9 mouse cellular contexts compared by ENCODE assay signal in genomic region chr14:72447141-72448091, GRCm38 (mm10). TPM values are rescaled to one million over a fixed set of nuclear protein-coding genes. Genes with fewer than 3 reads are reported as not detected.
DNase-seq lines count a peak whose midpoint lies in the region; ATAC-seq and TF ChIP-seq lines count a peak whose summit lies in the region.
"Had no signal": no experiment of that assay in that cellular context is flagged by ENCODE, and none has a peak within 500 bp of the region (broad histone marks: within the 10 kb centered on the region; RNA-seq: fewer than 3 reads in every experiment).

No protein-coding gene starts in this region.

- TF ChIP-seq POLR2A in bone marrow macrophage, adult 2 months (IDR thresholded peaks at IDR 0.05; ENCODE audit: borderline replicate concordance, low read depth, low read length): no peak

- no peak overlapping the region for H3K9ac ChIP-seq in neural tube, embryonic 11.5 days (ENCODE audit: low read length)
- H3K9ac ChIP-seq: liver, embryonic 15.5 days had no signal

- H3K4me1 ChIP-seq in E14TG2a.4 (replicated peaks; ENCODE audit: low read depth, low read length): no peaks in the 10 kb centered on the region
- no peaks in the 10 kb centered on the region for H3K4me1 ChIP-seq in bone marrow macrophage, adult 2 months (ENCODE audit: control insufficient read depth, insufficient read depth, low read length)
- H3K4me1 ChIP-seq in neural tube, embryonic 11.5 days (ENCODE audit: control insufficient read depth, insufficient read depth, low read length): no peaks in the 10 kb centered on the region
- H3K4me1 ChIP-seq: liver, embryonic 15.5 days had no signal

- no peak overlapping the region for H3K4me3 ChIP-seq in E14TG2a.4 (replicated peaks; ENCODE audit: low read length)
- H3K4me3 ChIP-seq in bone marrow macrophage, adult 2 months (ENCODE audit: insufficient read depth, low read length): no peak overlapping the region
- no peak overlapping the region for H3K4me3 ChIP-seq in neural tube, embryonic 11.5 days (ENCODE audit: low read depth, low read length)
- H3K4me3 ChIP-seq: liver, embryonic 15.5 days had no signal

- no peak overlapping the region for H3K4me2 ChIP-seq in neural tube, embryonic 11.5 days (ENCODE audit: low read depth)
- H3K4me2 ChIP-seq: liver, embryonic 15.5 days had no signal

- TF ChIP-seq CTCF in E14TG2a.4 (conservative IDR thresholded peaks at IDR 0.05; ENCODE audit: low read length): peak; percentile 64
- TF ChIP-seq CTCF in bone marrow macrophage, adult 2 months (IDR thresholded peaks at IDR 0.05; ENCODE audit: low read depth, low read length): peak; percentile 12; the same call in 1 of the 2 replicates

- intact Hi-C loops in heart, postnatal 25 days (cut with DNase I): loop anchor here (2.0 kb wide), 1 partner anchor 71 kb away; no protein-coding TSS in a partner anchor
- intact Hi-C loops in left cerebral cortex, postnatal 14 days (cut with DNase I): loop anchor here (5.0 kb wide), 1 partner anchor 65 kb away; no protein-coding TSS in a partner anchor

- no peaks in the 10 kb centered on the region for H3K9me3 ChIP-seq in E14TG2a.4 (ENCODE audit: low read length)
- no peaks in the 10 kb centered on the region for H3K9me3 ChIP-seq in neural tube, embryonic 11.5 days (ENCODE audit: control insufficient read depth, low read length)
- H3K9me3 ChIP-seq: liver, embryonic 15.5 days had no signal

- 58% methylated on average over 9 of the region's 9 CpGs for WGBS in neural tube, embryonic 11.5 days

- peak; percentile 16 for DNase-seq in heart, adult 8-10 months (ENCODE audit: low spot score)
- DNase-seq in heart, postnatal 25 days (ENCODE audit: low spot score): no peak
- peak; percentile 10 to 20 for DNase-seq in left cerebral cortex, postnatal 14 days (ENCODE audit: low spot score in 2 of 2)
- peak; percentile 28 for DNase-seq in neural tube, embryonic 11.5 days (ENCODE audit: low spot score)

- H3K27ac ChIP-seq in bone marrow macrophage, adult 2 months (ENCODE audit: insufficient read depth, low read depth, low read length): no peak overlapping the region
- no peak overlapping the region for H3K27ac ChIP-seq in neural tube, embryonic 11.5 days (ENCODE audit: low read depth, low read length)
- H3K27ac ChIP-seq: liver, embryonic 15.5 days had no signal

- H3K27me3 ChIP-seq in E14TG2a.4 (ENCODE audit: insufficient read depth, low read length): peaks cover 7% of the 10 kb centered on the region
- no peaks in the 10 kb centered on the region for H3K27me3 ChIP-seq in neural tube, embryonic 11.5 days (ENCODE audit: control insufficient read depth, insufficient read depth, low read length)
- H3K27me3 ChIP-seq: liver, embryonic 15.5 days had no signal

- ATAC-seq in granulocyte monocyte progenitor cell, adult 5-6 weeks (replicated peaks; ENCODE audit: poor library complexity, severe bottlenecking): peak; percentile 62; the same call in 1 of the 2 replicates
- no peak for ATAC-seq in neural tube, embryonic 11.5 days (ENCODE audit: insufficient read depth, low FRiP score, low TSS enrichment)
- no peak; the same call in 1 of the 2 replicates for ATAC-seq in megakaryocyte, adult 5-6 weeks (ENCODE audit: poor library complexity, severe bottlenecking)

- no peaks in the 10 kb centered on the region for H3K36me3 ChIP-seq in E14TG2a.4 (ENCODE audit: insufficient read depth, low read length)
- no peaks in the 10 kb centered on the region for H3K36me3 ChIP-seq in neural tube, embryonic 11.5 days (ENCODE audit: control insufficient read depth, insufficient read depth, low read length)
- H3K36me3 ChIP-seq: liver, embryonic 15.5 days had no signal

RNA-seq across cellular contexts. Expression of gene Gm9195, which starts 44.2 kb away (rescaled TPM):
- total RNA-seq in heart, adult 8-10 months (2022): not detected
- not detected for total RNA-seq in heart, postnatal 25 days (2021)
- polyA plus RNA-seq in bone marrow macrophage, adult 2 months (2012; ENCODE audit: insufficient read depth, insufficient read length, missing spikeins): not detected in 2 replicates
- not detected in 2 replicates for total RNA-seq in granulocyte monocyte progenitor cell, adult 5-6 weeks (2014; fragmentation: Nextera tagmentation)
- not detected in 2 replicates for total RNA-seq in granulocyte monocyte progenitor cell, adult 5-6 weeks (2017)
- not detected for total RNA-seq in left cerebral cortex, postnatal 14 days (2021)
- polyA plus RNA-seq in neural tube, embryonic 11.5 days (2014; fragmentation: Nextera tagmentation; extraction: Ambion mirVana): not detected in 2 replicates
- total RNA-seq in megakaryocyte, adult 5-6 weeks (2015): not detected in 2 replicates
- total RNA-seq in megakaryocyte, adult 5-6 weeks (2017): not detected in 2 replicates
- polyA plus RNA-seq: liver, embryonic 15.5 days had no signal
